Mouse (Mus musculus): ENCODE measurements around the gene Alg2. TPM values are rescaled to one million over a fixed set of nuclear protein-coding genes. Genes with fewer than 3 reads are reported as not detected.
A peak's percentile ranks its signal among the peaks of the same experiment; 100 is the strongest.

Alg2 gene
- polyA plus RNA-seq, 1 experiment from 2014 or later: 89.9 TPM

- Histone ChIP-seq H3K4me2 (no peak overlapping the region), H3K9me3 (no peaks in the 10 kb centered on the region), H3K27ac (no peak overlapping the region), H3K4me1 (replicated peaks) (0 out of 2 replicates have a peak, but pooled peaks cover 4% of the 10 kb centered on the region), H3K9ac (replicated peaks) (no peak overlapping the region), H3K27me3 (peaks cover 11% of the 10 kb centered on the region; the same call in 1 of the 2 replicates), H3K36me3 (no peaks in the 10 kb centered on the region), H3K4me3 (replicated peaks) (no peak overlapping the region)
- ATAC-seq (ENCODE audit: insufficient number of reproducible peaks, insufficient read depth, low FRiP score, low TSS enrichment, low read depth): no peak
- WGBS: 34% methylated on average over 18 of the region's 18 CpGs
Measured at GRCm38 (mm10) chr4:47449586-47450522, 24.3 kb downstream of the Alg2 start.

- 54% methylated on average over 5 of the region's 5 CpGs for WGBS
- Histone ChIP-seq H3K27ac (no peak overlapping the region), H3K36me3 (no peaks in the 10 kb centered on the region), H3K4me2 (no peak overlapping the region), H3K9me3 (no peaks in the 10 kb centered on the region), H3K27me3 (peaks cover 11% of the 10 kb centered on the region; the same call in 1 of the 2 replicates), H3K9ac (replicated peaks) (no peak overlapping the region), H3K4me3 (replicated peaks) (no peak overlapping the region), H3K4me1 (replicated peaks) (0 out of 2 replicates have a peak, but pooled peaks cover 4% of the 10 kb centered on the region)
- ATAC-seq (ENCODE audit: insufficient number of reproducible peaks, insufficient read depth, low FRiP score, low TSS enrichment, low read depth): no peak
Measured at GRCm38 (mm10) chr4:47449116-47449515, 25.0 kb downstream of the Alg2 start.

- Histone ChIP-seq H3K9me3 (no peaks in the 10 kb centered on the region), H3K27me3 (peaks cover 11% of the 10 kb centered on the region; the same call in 1 of the 2 replicates), H3K27ac (no peak overlapping the region), H3K4me3 (replicated peaks) (no peak overlapping the region), H3K36me3 (no peaks in the 10 kb centered on the region), H3K4me2 (no peak overlapping the region), H3K9ac (replicated peaks) (no peak overlapping the region), H3K4me1 (replicated peaks) (0 out of 2 replicates have a peak, but pooled peaks cover 4% of the 10 kb centered on the region)
- 84% methylated on average over 3 of the region's 3 CpGs for WGBS
- ATAC-seq (ENCODE audit: insufficient number of reproducible peaks, insufficient read depth, low FRiP score, low TSS enrichment, low read depth): no peak
Measured at GRCm38 (mm10) chr4:47448526-47448925, 25.6 kb downstream of the Alg2 start.

GRCm38 (mm10) chr4:47440951-47441350, 33.2 kb downstream of the Alg2 start:
- no peak overlapping the region for H3K27ac ChIP-seq
- H3K4me2 ChIP-seq: no peak overlapping the region
- no peaks in the 10 kb centered on the region for H3K9me3 ChIP-seq
- H3K27me3 ChIP-seq: peaks cover 24% of the 10 kb centered on the region; the same call in 1 of the 2 replicates
- ATAC-seq (ENCODE audit: insufficient number of reproducible peaks, insufficient read depth, low FRiP score, low TSS enrichment, low read depth): no peak
- WGBS: 85% methylated on average over 11 of the region's 11 CpGs
- H3K4me3 ChIP-seq (replicated peaks): no peak overlapping the region
- H3K9ac ChIP-seq (replicated peaks): no peak overlapping the region
- no peaks in the 10 kb centered on the region for H3K36me3 ChIP-seq
- H3K4me1 ChIP-seq (replicated peaks): peaks cover 19% of the 10 kb centered on the region

- no peak for ATAC-seq (ENCODE audit: insufficient number of reproducible peaks, insufficient read depth, low FRiP score, low TSS enrichment, low read depth)
- no peak overlapping the region for H3K4me3 ChIP-seq (replicated peaks)
- 77% methylated on average over 6 of the region's 6 CpGs for WGBS
Measured at GRCm38 (mm10) chr4:47438956-47439355, 35.2 kb downstream of the Alg2 start.

GRCm38 (mm10) chr4:47437365-47438340, 36.5 kb downstream of the Alg2 start:
- 1% methylated on average over 33 of the region's 33 CpGs for WGBS
- no peaks in the 10 kb centered on the region for H3K9me3 ChIP-seq
- peak; percentile 80 for ATAC-seq (ENCODE audit: insufficient number of reproducible peaks, insufficient read depth, low FRiP score, low TSS enrichment, low read depth)
- H3K36me3 ChIP-seq: no peaks in the 10 kb centered on the region
- H3K4me1 ChIP-seq (replicated peaks): peaks cover 17% of the 10 kb centered on the region
- peak overlapping the region; percentile 78 for H3K9ac ChIP-seq (replicated peaks)
- H3K4me3 ChIP-seq (replicated peaks): peak overlapping the region; percentile 56
- H3K4me2 ChIP-seq: peak overlapping the region; percentile 78
- peaks cover 43% of the 10 kb centered on the region for H3K27me3 ChIP-seq
- 0 out of 2 replicates have a peak overlapping the region, but pooled peaks have one; percentile 62 for H3K27ac ChIP-seq

More at GRCm38 (mm10) chr4:47438956-47439355, 35.2 kb downstream of the Alg2 start:
- Histone ChIP-seq H3K4me1 (replicated peaks) (peaks cover 17% of the 10 kb centered on the region), H3K9me3 (no peaks in the 10 kb centered on the region), H3K27ac (no peak overlapping the region), H3K36me3 (no peaks in the 10 kb centered on the region), H3K27me3 (peaks cover 42% of the 10 kb centered on the region), H3K9ac (replicated peaks) (no peak overlapping the region), H3K4me2 (no peak overlapping the region)

- WGBS: 37% methylated on average over 28 of the region's 28 CpGs
- Histone ChIP-seq H3K4me3 (replicated peaks) (no peak overlapping the region), H3K9ac (replicated peaks) (no peak overlapping the region), H3K9me3 (no peaks in the 10 kb centered on the region), H3K27ac (no peak overlapping the region), H3K4me2 (no peak overlapping the region), H3K36me3 (no peaks in the 10 kb centered on the region), H3K4me1 (replicated peaks) (peaks cover 17% of the 10 kb centered on the region), H3K27me3 (peaks cover 46% of the 10 kb centered on the region)
- no peak for ATAC-seq (ENCODE audit: insufficient number of reproducible peaks, insufficient read depth, low FRiP score, low TSS enrichment, low read depth)
Measured at GRCm38 (mm10) chr4:47435566-47436360, 38.4 kb downstream of the Alg2 start.

GRCm38 (mm10) chr4:47435131-47435530, 39.0 kb downstream of the Alg2 start:
- Histone ChIP-seq H3K9me3 (no peaks in the 10 kb centered on the region), H3K4me1 (replicated peaks) (peaks cover 17% of the 10 kb centered on the region), H3K4me2 (no peak overlapping the region), H3K4me3 (replicated peaks) (no peak overlapping the region), H3K27me3 (peaks cover 45% of the 10 kb centered on the region), H3K36me3 (no peaks in the 10 kb centered on the region), H3K9ac (replicated peaks) (no peak overlapping the region), H3K27ac (no peak overlapping the region)
- WGBS: 73% methylated on average over 12 of the region's 12 CpGs
- ATAC-seq (ENCODE audit: insufficient number of reproducible peaks, insufficient read depth, low FRiP score, low TSS enrichment, low read depth): no peak

GRCm38 (mm10) chr4:47432766-47433165, 41.4 kb downstream of the Alg2 start:
- Histone ChIP-seq H3K36me3 (no peaks in the 10 kb centered on the region), H3K4me2 (no peak overlapping the region), H3K9ac (replicated peaks) (no peak overlapping the region), H3K9me3 (no peaks in the 10 kb centered on the region), H3K27ac (no peak overlapping the region), H3K27me3 (peaks cover 38% of the 10 kb centered on the region), H3K4me3 (replicated peaks) (no peak overlapping the region), H3K4me1 (replicated peaks) (peaks cover 12% of the 10 kb centered on the region)
- no peak for ATAC-seq (ENCODE audit: insufficient number of reproducible peaks, insufficient read depth, low FRiP score, low TSS enrichment, low read depth)
- 97% methylated on average over 7 of the region's 7 CpGs for WGBS

GRCm38 (mm10) chr4:47431081-47431480, 43.1 kb downstream of the Alg2 start:
- Histone ChIP-seq H3K4me1 (replicated peaks) (peaks cover 3% of the 10 kb centered on the region; the same call in 1 of the 2 replicates), H3K4me3 (replicated peaks) (no peak overlapping the region), H3K36me3 (no peaks in the 10 kb centered on the region), H3K9me3 (no peaks in the 10 kb centered on the region), H3K4me2 (no peak overlapping the region), H3K9ac (replicated peaks) (no peak overlapping the region), H3K27me3 (peaks cover 30% of the 10 kb centered on the region), H3K27ac (no peak overlapping the region)
- WGBS: 85% methylated on average over 5 of the region's 5 CpGs
- no peak for ATAC-seq (ENCODE audit: insufficient number of reproducible peaks, insufficient read depth, low FRiP score, low TSS enrichment, low read depth)

Data from limb, embryonic 12.5 days (tissue).